Mouse (Mus musculus): ENCODE measurements around the gene Rbfox2. TPM values are rescaled to one million over a fixed set of nuclear protein-coding genes. Genes with fewer than 3 reads are reported as not detected.

Rbfox2 gene
- polyA plus RNA-seq, 1 experiment from 2014 or later: 173 TPM

GRCm38 (mm10) chr15:77160848-77161247 lies 146.0 kb downstream of the Rbfox2 start:
- Histone ChIP-seq H3K4me2 (replicated peaks) (no peak overlapping the region), H3K36me3 (no peaks in the 10 kb centered on the region), H3K27ac (replicated peaks) (no peak overlapping the region), H3K9me3 (no peaks in the 10 kb centered on the region), H3K9ac (replicated peaks) (no peak overlapping the region), H3K27me3 (no peaks in the 10 kb centered on the region), H3K4me3 (no peak overlapping the region), H3K4me1 (peaks cover 24% of the 10 kb centered on the region)
- WGBS: 81% methylated on average over 4 of the region's 4 CpGs
- no peak for ATAC-seq (replicated peaks)

GRCm38 (mm10) chr15:77156525-77156924 lies 150.3 kb downstream of the Rbfox2 start:
- H3K36me3 ChIP-seq: no peaks in the 10 kb centered on the region
- H3K9ac ChIP-seq (replicated peaks): no peak overlapping the region
- no peak for ATAC-seq (replicated peaks)
- H3K27ac ChIP-seq (replicated peaks): peak overlapping the region; percentile 41
- no peak overlapping the region for H3K4me3 ChIP-seq
- H3K27me3 ChIP-seq: no peaks in the 10 kb centered on the region
- 33% methylated on average over 3 of the region's 3 CpGs for WGBS
- peaks cover 26% of the 10 kb centered on the region for H3K4me1 ChIP-seq
- no peaks in the 10 kb centered on the region for H3K9me3 ChIP-seq
- H3K4me2 ChIP-seq (replicated peaks): no peak overlapping the region

GRCm38 (mm10) chr15:77154248-77154785 lies 152.5 kb downstream of the Rbfox2 start:
- H3K9me3 ChIP-seq: no peaks in the 10 kb centered on the region
- no peak overlapping the region for H3K9ac ChIP-seq (replicated peaks)
- H3K4me2 ChIP-seq (replicated peaks): no peak overlapping the region
- no peaks in the 10 kb centered on the region for H3K27me3 ChIP-seq
- H3K4me1 ChIP-seq: peaks cover 47% of the 10 kb centered on the region
- H3K36me3 ChIP-seq: no peaks in the 10 kb centered on the region
- H3K27ac ChIP-seq (replicated peaks): peak overlapping the region; percentile 96
- ATAC-seq (replicated peaks): peak; percentile 20; the same call in 1 of the 2 replicates
- 0 out of 2 replicates have a peak overlapping the region, but pooled peaks have one; percentile 61 for H3K4me3 ChIP-seq
- 68% methylated on average over 10 of the region's 10 CpGs for WGBS

- H3K36me3 ChIP-seq: no peaks in the 10 kb centered on the region
- H3K9me3 ChIP-seq: no peaks in the 10 kb centered on the region
- peak; percentile 96 for ATAC-seq (replicated peaks)
- peaks cover 54% of the 10 kb centered on the region for H3K4me1 ChIP-seq
- under 1% methylated on average over 12 of the region's 12 CpGs for WGBS
- H3K4me3 ChIP-seq: peak overlapping the region; percentile 61
- no peaks in the 10 kb centered on the region for H3K27me3 ChIP-seq
- H3K4me2 ChIP-seq (replicated peaks): peak overlapping the region; percentile 57
- H3K27ac ChIP-seq (replicated peaks): peak overlapping the region; percentile 96
- H3K9ac ChIP-seq (replicated peaks): peak overlapping the region; percentile 79
These were observed 153.2 kb downstream of the Rbfox2 start for GRCm38 (mm10) chr15:77153625-77154024.

- peaks cover 58% of the 10 kb centered on the region for H3K4me1 ChIP-seq
- no peaks in the 10 kb centered on the region for H3K36me3 ChIP-seq
- H3K9ac ChIP-seq (replicated peaks): peak overlapping the region; percentile 79
- H3K4me2 ChIP-seq (replicated peaks): peak overlapping the region; percentile 57
- peak; percentile 77 for ATAC-seq (replicated peaks)
- no peaks in the 10 kb centered on the region for H3K9me3 ChIP-seq
- H3K4me3 ChIP-seq: peak overlapping the region; percentile 61
- H3K27ac ChIP-seq (replicated peaks): peak overlapping the region; percentile 96
- H3K27me3 ChIP-seq: no peaks in the 10 kb centered on the region
- WGBS: 0% methylated on average over 3 of the region's 3 CpGs
These were observed 153.7 kb downstream of the Rbfox2 start for GRCm38 (mm10) chr15:77153088-77153546.

- H3K9ac ChIP-seq (replicated peaks): peak overlapping the region; percentile 79
- peak overlapping the region; percentile 96 for H3K27ac ChIP-seq (replicated peaks)
- ATAC-seq (replicated peaks): no peak
- peak overlapping the region; percentile 57 for H3K4me2 ChIP-seq (replicated peaks)
- H3K4me3 ChIP-seq: peak overlapping the region; percentile 61
- H3K36me3 ChIP-seq: no peaks in the 10 kb centered on the region
- no peaks in the 10 kb centered on the region for H3K27me3 ChIP-seq
- H3K9me3 ChIP-seq: no peaks in the 10 kb centered on the region
- WGBS: 2% methylated on average over 19 of the region's 19 CpGs
- H3K4me1 ChIP-seq: peaks cover 60% of the 10 kb centered on the region
These were observed 154.3 kb downstream of the Rbfox2 start for GRCm38 (mm10) chr15:77152336-77153087.

GRCm38 (mm10) chr15:77151816-77152215 lies 155.0 kb downstream of the Rbfox2 start:
- no peaks in the 10 kb centered on the region for H3K9me3 ChIP-seq
- no peak for ATAC-seq (replicated peaks)
- peak overlapping the region; percentile 61 for H3K4me3 ChIP-seq
- 16% methylated on average over 4 of the region's 4 CpGs for WGBS
- peak overlapping the region; percentile 57 for H3K4me2 ChIP-seq (replicated peaks)
- H3K4me1 ChIP-seq: peaks cover 59% of the 10 kb centered on the region
- H3K9ac ChIP-seq (replicated peaks): peak overlapping the region; percentile 79
- H3K36me3 ChIP-seq: no peaks in the 10 kb centered on the region
- peak overlapping the region; percentile 96; the same call in 1 of the 2 replicates for H3K27ac ChIP-seq (replicated peaks)
- H3K27me3 ChIP-seq: no peaks in the 10 kb centered on the region

- H3K27ac ChIP-seq (replicated peaks): peak overlapping the region; percentile 50; the same call in 1 of the 2 replicates
- no peaks in the 10 kb centered on the region for H3K36me3 ChIP-seq
- H3K4me3 ChIP-seq: peak overlapping the region; percentile 61
- no peaks in the 10 kb centered on the region for H3K27me3 ChIP-seq
- peak overlapping the region; percentile 57 for H3K4me2 ChIP-seq (replicated peaks)
- H3K9me3 ChIP-seq: no peaks in the 10 kb centered on the region
- no peak for ATAC-seq (replicated peaks)
- peak overlapping the region; percentile 79 for H3K9ac ChIP-seq (replicated peaks)
- 33% methylated on average over 8 of the region's 8 CpGs for WGBS
- H3K4me1 ChIP-seq: peaks cover 57% of the 10 kb centered on the region
These were observed 155.6 kb downstream of the Rbfox2 start for GRCm38 (mm10) chr15:77151178-77151577.

GRCm38 (mm10) chr15:77150424-77150841 lies 156.4 kb downstream of the Rbfox2 start:
- H3K27ac ChIP-seq (replicated peaks): peak overlapping the region; percentile 86
- H3K4me1 ChIP-seq: peaks cover 61% of the 10 kb centered on the region
- H3K27me3 ChIP-seq: no peaks in the 10 kb centered on the region
- WGBS: 7% methylated on average over 3 of the region's 3 CpGs
- H3K9me3 ChIP-seq: no peaks in the 10 kb centered on the region
- H3K36me3 ChIP-seq: no peaks in the 10 kb centered on the region
- peak overlapping the region; percentile 61 for H3K4me3 ChIP-seq
- no peak for ATAC-seq (replicated peaks)
- H3K4me2 ChIP-seq (replicated peaks): peak overlapping the region; percentile 57
- peak overlapping the region; percentile 79 for H3K9ac ChIP-seq (replicated peaks)

GRCm38 (mm10) chr15:77150000-77150399 lies 156.8 kb downstream of the Rbfox2 start:
- Histone ChIP-seq H3K4me3 (peak overlapping the region; percentile 61), H3K4me1 (peaks cover 64% of the 10 kb centered on the region), H3K9me3 (no peaks in the 10 kb centered on the region), H3K36me3 (no peaks in the 10 kb centered on the region), H3K27ac (replicated peaks) (peak overlapping the region; percentile 86), H3K4me2 (replicated peaks) (peak overlapping the region; percentile 57), H3K27me3 (no peaks in the 10 kb centered on the region), H3K9ac (replicated peaks) (peak overlapping the region; percentile 79)
- WGBS: 6% methylated on average over 3 of the region's 3 CpGs
- ATAC-seq (replicated peaks): no peak

- ATAC-seq (replicated peaks): no peak
- H3K9ac ChIP-seq (replicated peaks): peak overlapping the region; percentile 79
- no peaks in the 10 kb centered on the region for H3K36me3 ChIP-seq
- WGBS: 79% methylated on average over 3 of the region's 3 CpGs
- peak overlapping the region; percentile 57 for H3K4me2 ChIP-seq (replicated peaks)
- no peaks in the 10 kb centered on the region for H3K9me3 ChIP-seq
- H3K27me3 ChIP-seq: no peaks in the 10 kb centered on the region
- peak overlapping the region; percentile 61 for H3K4me3 ChIP-seq
- H3K4me1 ChIP-seq: peaks cover 67% of the 10 kb centered on the region
- H3K27ac ChIP-seq (replicated peaks): peak overlapping the region; percentile 86
These were observed 157.3 kb downstream of the Rbfox2 start for GRCm38 (mm10) chr15:77149551-77149950.

- no peaks in the 10 kb centered on the region for H3K9me3 ChIP-seq
- no peaks in the 10 kb centered on the region for H3K36me3 ChIP-seq
- H3K4me1 ChIP-seq: peaks cover 76% of the 10 kb centered on the region
- H3K27me3 ChIP-seq: no peaks in the 10 kb centered on the region
- H3K4me2 ChIP-seq (replicated peaks): no peak overlapping the region
- no peak for ATAC-seq (replicated peaks)
- H3K9ac ChIP-seq (replicated peaks): no peak overlapping the region
- H3K4me3 ChIP-seq: no peak overlapping the region
- H3K27ac ChIP-seq (replicated peaks): no peak overlapping the region
- WGBS: 87% methylated on average over 4 of the region's 4 CpGs
These were observed 159.9 kb downstream of the Rbfox2 start for GRCm38 (mm10) chr15:77146942-77147341.
